Mouse (Mus musculus) lung, postnatal 10 days (tissue): ENCODE results near the gene Meiob.
A peak's percentile ranks its signal among the peaks of the same experiment; 100 is the strongest.

Source experiments
- DNase-seq: peaks from one replicate; pipeline ENCODE4 v3.0.0; 2021

Gene Meiob

GRCm38 (mm10) chr17:24821351-24822280, 17.5 kb downstream of the Meiob start:
- DNase-seq, result no peak

DNA sequence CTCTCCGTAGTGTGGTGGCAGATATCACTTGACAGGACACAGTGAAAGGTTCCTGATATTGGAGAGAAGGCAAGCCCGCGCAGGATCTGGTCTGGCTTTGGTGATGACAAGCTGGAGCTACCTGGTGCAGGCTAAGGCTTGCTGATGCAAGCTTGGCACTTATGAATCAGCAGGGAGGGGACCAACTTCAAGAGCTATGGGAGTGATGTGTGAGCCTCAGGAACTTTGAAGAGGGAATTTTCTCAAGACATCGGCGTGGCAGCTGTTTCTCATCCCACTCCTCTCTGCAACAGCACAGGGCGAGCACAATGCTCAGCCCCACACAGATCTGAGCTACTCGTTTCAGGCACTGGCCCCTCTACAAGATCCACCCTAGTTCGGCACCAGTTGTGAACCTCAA, 35.8 kb downstream of the Meiob start, which contains the start of gene Hagh:
Gene Hagh (plus strand): TSS at position 302 of the 400 bp plus-strand sequence.
- DNase-seq, result no peak

DNA sequence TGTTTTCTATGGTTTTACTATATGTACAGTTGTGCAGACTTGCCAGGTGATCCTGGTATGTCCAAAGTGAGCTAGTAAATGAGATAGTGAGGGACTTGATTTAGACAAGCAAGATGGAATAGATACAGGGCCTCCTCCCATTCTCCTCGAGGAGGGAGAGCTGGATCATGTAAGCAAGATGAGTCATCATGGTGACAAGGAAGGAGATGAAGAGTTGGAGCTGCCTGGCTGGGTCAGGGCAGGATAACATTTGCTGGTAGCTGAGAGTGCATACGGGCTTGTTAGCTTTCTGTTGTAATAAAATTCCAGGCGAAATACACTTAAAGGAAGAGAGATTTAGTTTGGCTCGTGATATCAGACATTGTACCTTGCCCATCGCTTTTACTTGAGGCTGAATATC, 36.3 kb downstream of the Meiob start:
- no peak for DNase-seq

GRCm38 (mm10) chr17:24841133-24841532, 37.0 kb downstream of the Meiob start:
- peak; percentile 38 for DNase-seq

- DNase-seq, result no peak
Observed at GRCm38 (mm10) chr17:24842631-24843030, 38.5 kb downstream of the Meiob start.

- no peak for DNase-seq
Observed at GRCm38 (mm10) chr17:24844525-24844924, 40.4 kb downstream of the Meiob start.

- DNase-seq, result no peak
Observed at GRCm38 (mm10) chr17:24847386-24847785, 43.3 kb downstream of the Meiob start.

DNA sequence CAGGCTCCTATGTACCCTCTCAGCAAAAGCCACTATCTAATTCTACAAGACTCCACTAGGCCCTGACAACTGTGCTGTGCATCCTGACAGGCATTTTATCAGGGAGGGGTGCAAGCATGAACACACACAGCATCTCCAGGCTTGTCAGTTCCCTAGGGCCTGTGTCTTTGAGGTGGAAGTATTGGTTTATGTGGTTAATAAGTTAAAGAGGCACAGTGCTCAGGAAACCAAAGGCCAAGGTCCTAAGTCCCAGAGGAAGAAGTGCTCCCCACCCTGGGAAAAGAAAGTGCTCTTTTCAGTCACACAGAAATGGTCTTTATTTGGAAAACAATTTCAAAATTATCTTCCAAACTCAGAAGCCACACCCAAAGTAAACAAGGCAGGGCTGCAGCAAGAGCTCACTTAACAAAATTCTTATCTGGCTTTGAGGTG, 44.5 kb downstream of the Meiob start:
- DNase-seq, result no peak

DNA sequence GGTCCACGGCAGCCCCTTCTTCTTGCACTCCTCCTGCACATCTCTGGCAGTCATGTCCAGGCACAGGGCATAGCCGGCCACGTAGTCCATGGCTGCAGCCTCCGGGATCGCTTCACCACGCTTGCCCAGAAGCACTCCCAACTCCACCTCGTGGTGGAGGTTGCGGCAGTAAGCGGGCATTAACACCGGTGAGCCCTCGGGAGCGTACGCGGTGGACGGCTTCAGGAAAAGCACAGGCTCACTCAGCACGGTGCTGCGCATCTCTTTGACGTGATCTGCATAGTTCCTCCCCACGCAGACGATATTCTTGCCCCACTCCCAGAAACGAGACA, 45.6 kb downstream of the Meiob start:
- DNase-seq, result no peak

DNA sequence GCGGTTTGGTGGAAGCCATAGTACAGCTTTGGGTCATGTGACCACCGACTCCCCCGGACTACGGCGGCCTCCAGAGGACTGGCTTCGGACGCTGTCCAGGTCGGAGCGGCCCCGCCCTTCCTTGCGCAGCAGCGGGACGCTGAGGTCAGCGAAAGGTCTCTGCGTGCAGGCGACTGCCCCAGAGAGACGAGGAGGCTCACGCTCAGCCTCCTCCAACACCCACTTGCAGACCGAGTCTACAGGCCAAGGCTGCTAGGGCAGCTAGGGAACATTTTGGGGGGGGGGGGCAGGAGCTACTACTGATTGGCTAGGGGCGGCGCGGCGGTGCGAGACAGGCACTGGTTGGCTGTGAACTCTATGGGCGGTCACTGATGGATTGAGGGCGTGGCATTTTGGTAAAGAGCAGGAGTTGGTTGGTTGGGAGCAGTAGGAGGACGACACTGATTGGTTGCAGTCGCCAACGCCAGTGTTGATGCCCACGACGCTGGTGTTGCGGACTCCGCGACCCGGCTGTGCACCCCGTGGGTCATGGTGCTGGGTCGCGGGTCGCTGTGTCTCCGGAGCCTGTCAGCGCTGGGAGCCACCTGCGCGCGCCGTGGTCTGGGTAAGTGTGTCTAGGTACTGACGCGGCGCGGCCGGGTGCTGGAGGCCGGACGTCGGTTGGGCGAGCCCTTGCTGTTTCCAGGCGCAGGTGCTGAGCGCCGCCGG, 46.1 kb downstream of the Meiob start, which contains the start of gene Fahd1:
Gene Fahd1 (minus strand): TSS at position 300 of the 708 bp plus-strand sequence.
- peak; percentile 99 for DNase-seq

GRCm38 (mm10) chr17:24850773-24851127, 46.7 kb downstream of the Meiob start:
- DNase-seq, result no peak

DNA sequence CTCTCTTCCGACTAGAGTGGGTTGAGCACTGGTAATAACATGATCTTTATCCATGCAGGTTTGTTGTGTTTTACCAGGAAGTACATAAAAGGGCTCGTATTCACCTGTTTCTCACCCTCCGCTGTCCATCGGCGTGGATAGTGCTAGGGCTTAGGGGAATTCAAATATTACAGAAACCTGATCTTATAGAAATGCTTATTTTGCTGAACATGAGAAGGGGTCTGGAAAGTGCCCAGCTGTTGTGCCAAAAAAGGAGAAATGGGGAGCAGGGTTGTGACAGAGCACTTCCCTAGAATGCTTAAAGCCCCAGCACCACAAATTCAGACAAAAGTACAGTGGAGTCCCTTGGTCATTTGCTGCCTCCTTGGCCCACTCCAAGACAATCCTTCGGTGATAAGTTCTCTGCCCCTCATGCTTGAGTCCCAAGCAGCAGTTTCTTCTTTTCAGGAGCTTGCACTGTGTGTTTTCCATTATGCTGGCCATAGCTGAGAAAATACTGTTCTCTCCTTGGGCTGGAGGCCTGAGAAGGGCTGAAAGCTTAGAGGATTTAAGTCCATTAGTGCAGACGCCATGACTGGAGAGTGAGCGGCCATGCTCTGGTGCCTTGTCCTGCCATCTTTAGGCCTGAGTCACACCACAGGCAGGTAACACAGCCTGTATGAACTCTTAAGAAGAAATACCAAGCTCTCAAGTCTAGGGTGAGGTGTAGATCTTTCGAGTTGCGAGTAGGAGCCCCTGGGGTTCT, 47.5 kb downstream of the Meiob start:
- no peak for DNase-seq

GRCm38 (mm10) chr17:24855838-24856464, 51.9 kb downstream of the Meiob start:
- DNase-seq, result no peak

DNA sequence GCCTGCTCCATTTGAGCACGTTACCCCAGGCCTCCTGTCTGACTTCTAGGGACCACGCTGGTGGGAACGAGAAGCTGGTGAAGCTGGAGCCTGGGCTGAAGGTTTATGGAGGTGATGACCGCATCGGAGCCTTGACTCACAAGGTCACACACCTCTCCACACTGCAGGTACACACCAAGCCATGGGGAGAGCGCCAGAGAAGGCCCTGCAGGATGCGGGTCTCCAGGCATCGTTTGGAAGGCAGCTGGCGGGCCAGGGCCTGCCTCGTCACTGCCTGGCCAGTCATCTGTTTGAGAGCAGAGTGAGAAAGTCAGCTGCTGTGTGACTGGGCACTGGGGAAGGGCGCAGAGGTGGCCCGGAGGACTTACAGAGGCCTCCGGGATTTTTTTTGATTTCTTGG, 52.5 kb downstream of the Meiob start:
- DNase-seq, result no peak

GRCm38 (mm10) chr17:24857831-24858470, 53.9 kb downstream of the Meiob start:
- DNase-seq, result no peak

- no peak for DNase-seq
Observed at GRCm38 (mm10) chr17:24858967-24859366, 54.9 kb downstream of the Meiob start.

GRCm38 (mm10) chr17:24860076-24860475, 56.0 kb downstream of the Meiob start:
- no peak for DNase-seq

- DNase-seq, result no peak
Observed at GRCm38 (mm10) chr17:24861785-24862184, 57.7 kb downstream of the Meiob start.

- DNase-seq, result no peak
Observed at GRCm38 (mm10) chr17:24865776-24866175, 61.7 kb downstream of the Meiob start, which contains the start of gene Igfals. Gene Igfals (plus strand): TSS chr17:24865997.

DNA sequence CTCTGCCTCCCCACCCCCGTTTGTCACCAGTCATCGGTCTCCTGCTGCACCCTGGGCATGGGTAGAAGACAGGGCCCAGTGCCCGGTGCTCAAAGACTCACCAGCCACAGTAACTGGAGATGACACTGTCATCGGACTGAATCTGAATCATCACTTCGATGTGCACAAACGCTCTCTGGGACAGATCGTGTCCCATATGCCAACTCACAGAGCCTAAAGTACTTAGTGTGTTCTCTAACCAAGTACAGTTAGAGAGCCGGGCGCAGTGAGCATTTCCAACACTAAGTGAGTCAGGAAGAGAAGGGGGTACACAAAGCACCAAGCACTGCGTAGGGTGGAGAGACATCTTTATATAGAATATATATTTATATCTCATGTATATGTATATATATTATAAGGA, 63.8 kb downstream of the Meiob start:
- no peak for DNase-seq

DNA sequence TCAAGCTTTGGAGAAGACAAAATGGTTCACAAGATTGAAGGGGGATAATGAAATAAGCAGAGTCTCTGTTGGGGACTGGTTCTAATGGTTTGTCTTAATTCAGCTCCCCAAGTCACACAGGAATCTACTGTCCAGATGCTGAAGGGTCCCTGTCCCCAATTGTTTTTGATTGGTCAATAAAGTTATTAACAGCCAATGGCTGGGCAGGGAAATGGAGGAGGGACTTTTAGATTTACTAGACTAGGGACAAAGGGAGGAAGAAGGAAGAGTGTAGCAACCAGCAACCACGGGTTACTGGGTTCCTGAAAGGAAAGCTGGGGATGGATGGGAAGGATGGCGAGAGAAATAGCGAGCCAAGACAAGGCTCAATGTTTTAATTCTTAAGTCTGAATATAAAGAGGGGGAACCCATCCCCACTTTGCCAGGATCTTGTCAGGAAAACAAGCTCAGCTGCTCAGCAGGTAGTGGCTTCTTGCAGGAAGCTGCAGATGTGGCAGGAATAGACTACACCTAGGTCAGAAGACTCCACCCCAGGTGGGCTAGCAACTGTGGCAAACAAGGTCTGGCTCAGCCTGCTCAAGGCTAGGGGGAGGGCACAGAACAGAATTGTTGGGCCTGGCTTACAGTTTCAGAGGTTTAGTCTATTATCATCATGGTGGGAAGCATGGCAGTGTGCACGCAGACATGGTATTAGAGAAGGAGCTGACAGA, 69.8 kb downstream of the Meiob start:
- no peak for DNase-seq

DNA sequence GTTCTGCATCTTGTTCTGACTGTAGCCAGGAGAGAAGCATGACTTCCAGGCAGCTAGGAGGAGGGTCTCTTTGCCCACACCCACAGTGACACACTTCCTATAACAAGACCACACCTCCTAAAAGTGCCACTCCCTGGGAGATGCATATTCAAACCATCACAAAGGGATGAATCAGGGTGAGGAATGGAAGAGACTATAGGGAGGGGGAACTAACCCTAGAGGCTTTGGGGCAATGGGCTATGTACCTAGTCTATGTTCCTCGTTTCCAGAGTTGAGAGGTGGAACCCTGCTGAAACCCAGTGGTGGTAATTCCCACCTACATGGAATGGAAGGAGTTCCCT, 70.3 kb downstream of the Meiob start:
- DNase-seq, result no peak
